Mouse (Mus musculus): Measurements from ENCODE around the gene Polr3e. TPM values are rescaled to one million over a fixed set of nuclear protein-coding genes. Genes with fewer than 3 reads are reported as not detected.
"Not testable (repeated sequence)": the region's sequence is repeated elsewhere in the genome, so short reads cannot be mapped to it uniquely, and the experiment has no call there.

The Polr3e gene
- polyA plus RNA-seq, 2 experiments from 2014 or later: 10.8 to 12.3 TPM

DNA sequence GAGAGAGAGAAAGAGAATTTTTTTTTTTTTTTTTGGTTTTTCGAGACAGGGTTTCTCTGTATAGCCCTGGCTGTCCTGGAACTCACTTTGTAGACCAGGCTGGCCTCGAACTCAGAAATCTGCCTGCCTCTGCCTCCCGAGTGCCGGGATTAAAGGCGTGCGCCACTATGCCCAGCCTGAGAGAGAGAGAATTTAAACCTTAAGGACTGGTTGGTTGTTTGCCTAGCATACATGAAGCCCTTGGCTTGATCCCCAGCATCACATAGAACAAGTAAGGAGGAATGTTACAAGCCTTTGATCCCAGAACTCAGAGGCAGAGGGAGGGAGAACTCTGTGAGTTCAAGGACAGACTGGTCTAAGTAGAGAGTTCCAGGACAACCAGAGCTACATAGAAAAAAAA, 6.3 kb upstream of the Polr3e start:
- not testable (repeated sequence) for ATAC-seq

DNA sequence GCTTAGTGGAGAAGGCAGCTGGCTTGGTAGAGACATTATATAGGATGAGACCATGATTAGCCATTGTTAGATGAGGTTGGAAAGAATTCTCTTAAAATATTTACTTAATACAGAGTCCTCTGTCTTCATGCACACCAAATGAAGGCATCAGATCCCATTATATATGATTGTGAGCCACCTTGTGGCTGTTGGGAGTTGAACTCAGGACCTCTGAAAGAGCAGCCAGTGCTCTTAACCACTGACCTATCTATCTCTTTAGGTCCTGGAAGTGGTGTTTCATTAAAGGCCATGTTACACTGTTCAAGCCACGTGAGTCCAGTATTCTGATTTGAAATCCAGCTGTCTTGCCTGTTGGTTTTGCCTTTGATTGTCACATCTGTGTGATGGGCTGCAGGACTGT, 4.2 kb upstream of the Polr3e start:
- no peak for ATAC-seq

DNA sequence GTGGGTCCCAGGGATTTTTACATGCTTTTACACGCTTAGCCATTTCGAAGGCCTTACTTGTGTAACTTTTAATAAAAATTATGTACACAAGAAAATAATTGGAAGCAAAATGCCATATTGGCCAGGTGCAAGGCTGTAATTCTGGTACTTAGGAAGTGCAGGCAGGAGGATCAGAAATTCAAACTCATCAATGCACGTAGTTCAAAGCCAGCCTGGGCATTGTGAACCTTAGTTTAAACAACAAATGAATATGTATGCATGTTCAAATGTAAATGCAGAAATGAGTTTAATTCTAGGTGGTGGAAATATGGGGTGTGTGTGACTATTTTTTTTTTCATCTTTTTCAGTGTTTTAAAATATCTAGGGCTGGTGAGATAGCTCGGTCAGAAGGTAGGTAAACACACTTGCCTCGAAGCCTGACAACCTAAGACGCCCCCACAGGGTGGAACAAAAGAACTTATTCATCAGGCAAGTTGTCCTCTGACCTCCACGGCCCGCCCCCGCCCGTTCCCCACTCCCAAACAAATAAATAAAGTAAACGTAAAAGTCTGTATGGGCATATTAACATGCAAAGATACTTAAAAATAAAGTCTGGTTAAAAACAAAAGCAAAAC, 1.2 kb upstream of the Polr3e start:
- no peak for ATAC-seq

DNA sequence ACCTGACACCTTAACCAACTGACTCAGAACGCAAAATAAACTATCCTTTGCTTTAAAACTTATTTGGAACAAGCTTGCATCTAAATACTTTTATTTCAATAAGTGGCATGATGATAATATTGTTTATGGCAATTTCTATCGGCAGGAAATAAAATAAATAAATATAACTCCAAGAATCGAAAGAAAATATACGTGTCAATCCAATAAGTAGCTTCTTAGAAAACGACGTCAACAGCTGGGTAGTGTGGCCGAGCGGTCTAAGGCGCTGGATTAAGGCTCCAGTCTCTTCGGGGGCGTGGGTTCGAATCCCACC, 309 bp upstream of the Polr3e start:
- ATAC-seq: no peak

DNA sequence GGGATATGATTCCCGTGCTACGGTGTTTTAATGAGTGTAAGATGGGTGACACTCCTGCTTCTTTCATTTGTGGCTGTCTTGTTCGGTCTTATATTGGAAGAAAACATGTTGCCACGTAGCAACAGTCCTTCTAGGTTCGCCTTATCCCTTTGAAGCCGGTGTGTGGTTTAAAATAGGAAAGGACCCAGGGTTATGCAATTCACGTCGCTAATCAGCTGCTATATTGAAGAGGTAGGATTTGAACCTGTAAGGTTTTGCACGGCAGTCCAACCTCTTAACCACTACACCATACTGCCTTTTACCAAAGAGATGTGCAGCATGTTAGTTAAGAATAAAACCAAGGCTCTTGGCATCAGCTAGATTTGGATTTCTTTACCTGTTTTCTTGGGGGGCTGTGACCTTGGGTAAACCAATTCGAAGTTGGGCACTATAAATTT, 1.0 kb downstream of the Polr3e start:
- ATAC-seq: peak; percentile 78

DNA sequence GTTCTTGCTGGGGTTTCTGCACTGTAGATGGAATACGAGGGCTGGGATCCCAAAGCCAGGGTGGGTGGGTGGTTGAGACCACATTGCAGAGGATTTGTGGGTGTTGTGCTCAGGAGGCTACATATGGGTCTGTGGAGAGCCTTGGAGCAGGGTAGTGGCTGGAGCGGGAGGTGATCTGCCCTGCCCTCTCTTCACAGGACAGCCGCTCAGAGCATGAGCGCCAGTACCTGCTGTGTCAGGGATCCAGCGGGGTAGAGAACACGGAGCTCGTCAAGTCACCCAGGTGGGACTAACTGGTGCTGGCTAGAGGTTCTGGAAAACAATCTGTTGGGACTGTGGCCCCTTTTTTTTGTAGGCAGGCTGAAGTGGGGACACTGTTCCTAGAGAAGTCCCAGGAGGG, 15.6 kb downstream of the Polr3e start:
- no peak for ATAC-seq

DNA sequence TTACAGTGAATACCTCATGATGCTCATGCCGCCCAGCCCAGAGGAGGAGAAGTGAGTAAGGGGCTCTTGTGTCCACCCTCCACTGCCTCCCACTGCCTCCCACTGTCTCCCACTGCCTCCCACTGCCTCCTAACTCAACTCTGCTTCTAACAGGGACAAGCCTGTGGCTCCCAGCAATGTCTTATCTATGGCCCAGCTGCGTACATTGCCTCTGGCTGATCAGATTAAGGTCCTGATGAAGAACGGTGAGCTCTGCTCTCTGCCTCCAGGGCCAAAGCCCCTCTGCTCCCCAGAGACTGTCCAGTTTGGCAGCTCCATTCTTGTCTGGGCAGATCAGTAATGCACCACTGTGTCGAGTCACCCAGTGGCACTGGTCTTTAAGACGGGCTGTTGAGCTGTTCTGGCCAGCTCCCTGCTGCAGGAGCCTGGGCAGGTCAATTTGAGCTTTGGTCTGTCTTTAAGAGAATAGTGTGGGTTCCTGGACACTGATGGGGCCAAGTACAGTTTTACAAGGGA, 16.2 kb downstream of the Polr3e start:
- no peak for ATAC-seq

DNA sequence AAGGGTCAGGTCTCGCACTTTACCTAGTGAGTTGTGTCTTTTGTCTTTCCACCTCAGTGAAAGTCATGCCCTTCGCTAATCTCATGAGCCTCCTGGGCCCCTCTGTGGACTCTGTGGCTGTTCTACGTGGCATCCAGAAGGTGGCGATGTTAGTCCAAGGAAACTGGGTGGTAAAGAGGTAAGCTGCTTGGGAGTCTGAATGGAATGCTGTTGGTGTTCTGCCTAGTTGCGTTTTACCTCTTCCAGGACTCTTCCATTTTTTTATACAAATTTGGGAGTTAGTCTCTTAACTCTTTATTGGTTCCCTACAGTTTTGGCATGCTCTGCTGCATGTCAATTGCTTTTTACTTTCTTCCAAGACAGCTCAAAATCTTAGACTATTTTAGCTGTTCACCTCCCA, 17.2 kb downstream of the Polr3e start:
- ATAC-seq: peak; percentile 85

DNA sequence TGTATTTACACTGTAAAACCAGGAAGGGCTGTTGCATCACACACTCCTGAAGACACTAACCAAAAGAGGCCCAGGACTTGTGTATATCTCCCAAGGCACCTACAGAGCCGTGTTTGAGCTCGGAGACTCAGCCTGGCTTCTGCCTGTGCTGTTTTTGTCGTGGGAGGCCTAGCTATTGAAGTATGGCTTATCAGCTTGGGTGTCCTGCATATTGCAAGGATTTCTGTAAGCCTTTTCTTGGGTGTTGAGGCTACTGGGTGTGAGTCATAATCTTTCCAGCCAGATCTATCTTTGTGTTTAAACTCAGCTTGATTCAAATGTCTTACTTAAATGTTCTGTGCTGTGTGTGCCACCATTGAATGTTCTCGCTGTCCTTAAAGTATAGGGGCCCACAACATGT, 19.0 kb downstream of the Polr3e start:
- no peak for ATAC-seq

DNA sequence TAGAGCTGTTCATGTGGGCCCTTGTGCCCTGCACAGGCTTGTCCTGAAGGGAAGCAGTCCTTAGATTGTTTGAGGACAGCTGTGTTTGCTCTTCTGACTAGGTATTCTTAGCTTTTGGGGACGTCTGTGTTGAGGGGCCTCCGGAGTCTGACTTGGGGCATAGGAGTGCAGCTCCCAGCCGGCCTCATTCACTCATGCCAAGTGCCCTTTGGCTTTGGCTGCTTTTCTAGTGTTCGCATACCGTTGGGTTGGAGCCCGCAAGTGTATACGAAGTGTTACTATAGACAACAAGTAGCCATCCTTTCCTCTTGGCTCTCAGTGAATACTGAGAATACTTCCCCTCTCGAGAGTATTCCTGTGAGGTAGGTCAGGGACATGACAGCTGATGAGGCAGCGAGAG, 20.7 kb downstream of the Polr3e start:
- no peak for ATAC-seq

DNA sequence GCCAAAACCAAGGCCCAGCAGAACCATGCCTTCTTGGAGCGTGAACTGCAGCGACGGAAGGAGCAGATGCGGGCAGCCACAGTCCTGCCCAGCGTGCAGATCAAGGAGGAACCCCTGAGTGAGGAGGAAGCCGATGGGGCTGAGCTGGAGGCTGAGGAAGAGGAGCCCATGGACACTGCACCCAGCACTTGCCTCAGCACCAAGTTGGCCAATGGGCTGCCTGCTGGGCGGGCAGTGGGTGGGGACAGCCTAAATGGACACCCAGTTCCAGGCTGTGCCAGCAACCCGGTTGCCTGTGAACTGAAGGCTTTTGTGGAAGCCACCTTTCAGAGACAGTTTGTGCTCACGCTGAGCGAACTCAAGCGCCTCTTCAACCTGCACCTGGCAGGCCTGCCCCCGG, 22.8 kb downstream of the Polr3e start:
- no peak for ATAC-seq

DNA sequence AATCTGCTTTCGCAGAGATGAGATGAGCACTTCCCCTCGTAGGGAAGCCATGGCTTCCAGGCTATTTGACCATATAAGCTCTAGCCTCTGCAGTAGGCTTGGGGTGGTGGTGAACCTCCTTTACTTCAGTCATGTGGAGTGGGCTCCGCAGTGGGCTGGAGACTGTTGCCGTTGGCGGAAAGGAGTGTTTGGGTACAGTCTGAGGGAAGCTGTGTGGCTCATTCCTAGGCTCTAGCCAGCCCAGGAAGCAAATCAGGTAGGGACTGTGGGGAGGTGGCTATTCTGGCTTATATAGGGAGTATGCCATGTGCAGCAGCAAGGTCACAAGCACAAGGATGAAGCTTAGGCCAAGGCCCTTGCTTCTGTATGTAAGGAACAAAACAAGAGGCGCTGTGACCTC, 23.7 kb downstream of the Polr3e start:
- ATAC-seq: no peak

DNA sequence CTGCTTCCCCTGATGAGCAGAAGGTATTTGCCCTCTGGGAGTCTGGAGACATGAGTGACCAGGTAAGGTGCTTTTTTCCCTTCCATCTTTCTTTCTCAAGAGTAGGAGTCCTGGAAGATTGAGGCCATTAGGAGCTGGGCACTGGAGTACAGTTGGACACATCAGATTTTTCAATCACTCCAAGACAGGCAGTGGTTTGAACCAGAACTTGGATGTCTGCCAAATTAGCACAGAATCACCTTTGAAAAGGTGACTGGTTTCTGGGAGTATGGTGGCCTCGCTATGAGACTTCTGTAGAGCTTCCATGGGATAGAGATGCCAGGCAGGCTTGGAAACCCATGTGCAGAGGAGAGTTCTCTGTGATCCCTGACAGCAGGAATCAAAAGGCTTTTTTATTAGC, 25.0 kb downstream of the Polr3e start:
- ATAC-seq: no peak

DNA sequence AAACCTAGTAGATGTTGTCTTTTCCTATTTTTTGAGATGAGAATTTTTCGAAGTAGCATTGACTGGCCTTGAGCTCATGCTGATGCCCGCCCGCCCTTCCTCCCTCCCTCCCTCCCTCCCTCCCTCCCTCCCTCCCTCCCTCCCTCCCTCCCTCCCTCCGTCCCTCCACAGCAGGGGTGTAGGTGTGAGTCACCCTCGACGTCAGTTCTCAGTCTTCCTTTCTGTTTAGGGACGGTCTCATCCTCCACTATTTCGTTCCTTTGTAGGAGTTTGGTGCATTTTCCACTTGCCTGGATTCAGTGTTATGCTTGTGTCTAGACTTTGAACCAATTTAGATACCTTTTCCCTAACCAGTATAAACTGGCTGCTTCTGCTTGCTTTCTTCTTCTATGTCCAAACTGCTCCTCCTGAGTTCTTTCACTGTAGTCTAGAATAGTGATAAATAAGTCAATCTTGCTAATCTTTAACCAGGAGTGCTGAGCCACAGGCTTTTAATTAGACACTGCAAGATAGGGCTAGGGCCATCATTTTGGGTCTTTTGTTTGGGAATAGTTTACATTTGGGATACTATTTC, 26.5 kb downstream of the Polr3e start:
- no peak for ATAC-seq

DNA sequence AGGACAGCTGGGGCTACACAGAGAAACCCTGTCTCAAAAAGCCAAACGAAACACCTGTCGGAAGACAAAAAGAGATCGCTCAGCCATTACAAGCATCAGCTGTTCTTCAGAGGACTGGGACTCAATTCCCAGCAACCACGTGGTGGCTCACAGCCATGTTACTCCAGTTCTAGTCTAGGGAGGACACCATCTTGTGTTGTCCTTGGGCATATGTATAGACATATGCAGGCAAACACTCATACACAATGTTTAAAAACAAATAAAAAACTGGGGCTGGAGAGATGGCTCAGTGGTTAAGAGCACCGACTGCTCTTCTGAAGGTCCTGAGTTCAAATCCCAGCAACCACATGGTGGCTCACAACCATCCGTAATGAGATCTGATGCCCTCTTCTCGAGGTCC, 36.0 kb downstream of the Polr3e start:
- ATAC-seq: not testable (repeated sequence)

DNA sequence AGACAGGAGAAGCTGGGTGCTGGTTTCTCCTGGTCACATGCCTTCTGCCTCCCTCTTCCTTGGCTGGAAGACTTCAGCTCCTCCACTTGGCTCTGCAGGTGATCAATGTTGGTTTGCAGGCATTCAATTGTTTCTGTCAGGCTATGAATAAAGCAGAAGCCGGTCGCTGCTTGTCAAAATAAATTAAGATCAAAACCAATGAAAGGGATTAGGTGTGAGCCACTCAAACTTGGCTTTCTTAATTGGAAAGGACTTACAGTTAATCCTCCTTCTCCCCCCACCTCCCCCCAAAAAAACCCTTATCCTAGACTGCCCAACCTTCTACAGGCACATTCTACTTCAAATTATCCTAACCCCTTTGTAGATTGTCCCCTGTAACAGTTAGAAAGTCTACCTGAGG, 42.6 kb downstream of the Polr3e start:
- ATAC-seq: no peak

DNA sequence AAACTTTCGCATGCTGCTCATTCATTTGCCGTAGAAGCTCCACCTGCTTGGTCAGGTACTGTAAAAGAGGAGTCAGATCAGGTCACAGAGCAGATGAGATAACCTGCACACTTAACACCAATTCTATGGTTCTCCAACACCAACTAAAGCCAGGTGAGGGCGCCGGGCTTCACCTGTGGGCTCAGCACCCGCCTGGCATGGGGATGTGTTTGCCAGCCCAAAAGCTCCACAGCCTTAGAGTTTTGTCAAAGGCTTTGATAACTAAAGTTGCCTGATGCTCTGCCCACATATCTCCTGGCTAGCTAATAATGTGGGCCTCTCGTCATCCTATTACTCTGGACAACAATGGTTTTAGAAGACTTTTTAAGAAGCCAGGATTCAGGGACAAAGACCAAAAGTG, 43.1 kb downstream of the Polr3e start:
- ATAC-seq: no peak

DNA sequence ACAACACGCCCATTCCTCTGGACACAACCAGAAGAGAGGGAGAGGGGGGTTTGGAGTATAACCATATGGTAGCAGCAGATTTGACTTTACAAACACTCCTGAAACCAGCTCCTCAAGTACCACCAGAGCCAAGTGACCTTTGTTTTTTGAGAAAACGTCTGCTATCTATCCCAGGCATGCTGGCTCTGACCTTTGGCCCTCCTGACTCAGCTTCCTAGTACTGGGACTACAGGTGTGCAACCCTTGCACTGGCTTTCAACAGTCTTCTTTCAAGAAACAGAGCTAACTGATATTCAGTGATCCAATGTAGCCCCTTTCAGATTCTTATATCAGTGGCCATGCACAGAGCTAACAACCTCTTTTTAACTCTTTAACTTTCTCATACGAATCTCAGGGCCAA, 44.3 kb downstream of the Polr3e start:
- ATAC-seq: no peak

DNA sequence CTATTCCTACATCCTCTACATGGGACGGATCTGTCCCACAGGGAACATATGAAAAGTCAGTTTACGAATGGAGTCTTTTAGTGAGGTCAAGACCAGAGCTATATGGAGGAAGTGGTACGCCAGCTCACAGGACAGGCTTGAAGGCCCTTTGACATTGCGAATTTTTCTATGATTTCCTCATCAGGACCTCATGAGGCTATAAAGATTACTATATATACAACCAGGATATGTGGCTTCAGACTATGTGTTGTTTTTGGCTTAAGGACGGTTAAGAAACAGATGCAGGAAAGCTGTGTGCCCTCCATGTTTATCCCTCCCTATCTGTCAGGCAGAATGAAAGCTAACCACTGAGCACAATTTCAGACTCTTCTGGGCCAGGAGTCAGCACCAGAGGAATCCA, 45.6 kb downstream of the Polr3e start:
- no peak for ATAC-seq

DNA sequence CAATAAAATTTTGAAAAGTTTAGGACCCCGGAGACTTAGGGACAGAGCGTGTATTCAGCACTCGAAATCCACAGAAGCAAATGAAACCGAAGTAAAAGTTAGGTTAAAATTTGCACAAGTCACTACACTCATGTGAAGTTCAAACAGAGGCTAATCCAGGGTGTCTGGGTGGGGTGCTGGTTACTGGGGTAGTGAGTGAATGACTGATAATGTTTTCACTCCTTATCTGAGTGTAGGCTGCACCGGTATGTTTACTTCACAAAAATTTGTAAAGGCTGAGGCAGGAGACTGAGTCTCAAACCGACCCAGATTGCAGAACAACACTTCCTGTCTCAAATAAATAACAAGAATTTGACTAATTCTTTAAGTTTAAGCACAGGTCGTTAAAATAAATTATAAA, 51.7 kb downstream of the Polr3e start:
- ATAC-seq: no peak

DNA sequence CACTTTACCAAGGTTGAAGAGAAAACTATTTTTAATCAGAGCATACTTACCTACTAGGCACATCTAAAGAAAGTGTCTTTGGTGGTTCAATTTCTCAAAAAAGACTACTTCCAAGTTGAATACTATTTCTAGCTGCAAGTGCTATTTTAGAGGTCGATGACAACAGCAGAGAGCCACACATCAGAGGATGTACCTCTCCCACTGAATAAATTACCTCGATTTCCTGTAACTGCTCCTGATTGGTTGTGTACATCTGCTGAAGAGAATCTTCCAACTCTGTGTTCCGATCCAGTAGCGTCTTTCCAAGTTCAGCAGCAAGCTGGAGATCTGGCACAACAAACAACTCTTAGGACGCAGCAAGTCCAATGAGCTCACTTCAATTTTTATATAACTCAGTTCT, 52.6 kb downstream of the Polr3e start:
- ATAC-seq: no peak

DNA sequence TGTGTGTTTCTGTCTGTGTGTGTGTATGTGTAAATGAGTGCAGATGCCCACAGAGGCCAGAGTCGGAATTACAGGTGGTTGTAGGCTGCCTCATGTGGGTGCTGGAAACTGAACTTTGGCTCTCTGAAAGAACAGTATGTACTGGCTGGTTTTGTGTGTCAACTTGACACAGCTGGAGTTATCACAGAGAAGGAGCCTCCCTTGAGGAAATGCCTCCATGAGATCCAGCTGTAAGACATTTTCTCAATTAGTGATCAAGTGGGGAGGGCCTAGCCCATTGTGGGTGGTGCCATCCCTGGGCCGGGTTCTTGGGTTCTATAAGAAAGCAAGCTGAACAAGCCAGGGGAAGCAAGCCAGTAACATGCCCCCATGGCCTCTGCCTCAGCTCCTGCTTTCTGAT, 54.9 kb downstream of the Polr3e start:
- not testable (repeated sequence) for ATAC-seq

DNA sequence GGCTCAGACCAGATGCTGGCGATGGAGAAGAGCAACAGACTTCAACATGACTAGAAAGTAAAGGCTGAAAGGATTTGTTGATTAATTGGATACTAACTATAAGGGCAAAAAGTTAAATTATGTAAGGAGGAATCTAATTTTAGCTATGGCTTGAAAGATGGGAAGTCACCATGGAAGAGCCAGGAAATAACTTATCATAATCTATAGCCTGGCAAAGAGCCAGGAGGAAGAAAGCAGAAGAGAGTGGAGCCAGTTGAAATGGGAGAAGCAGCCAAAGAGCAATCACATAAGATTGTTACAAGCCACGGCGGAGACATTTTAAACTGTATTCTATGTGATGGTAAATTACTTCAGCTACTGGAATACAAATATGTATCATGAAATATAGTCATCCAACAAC, 56.5 kb downstream of the Polr3e start:
- ATAC-seq: no peak

DNA sequence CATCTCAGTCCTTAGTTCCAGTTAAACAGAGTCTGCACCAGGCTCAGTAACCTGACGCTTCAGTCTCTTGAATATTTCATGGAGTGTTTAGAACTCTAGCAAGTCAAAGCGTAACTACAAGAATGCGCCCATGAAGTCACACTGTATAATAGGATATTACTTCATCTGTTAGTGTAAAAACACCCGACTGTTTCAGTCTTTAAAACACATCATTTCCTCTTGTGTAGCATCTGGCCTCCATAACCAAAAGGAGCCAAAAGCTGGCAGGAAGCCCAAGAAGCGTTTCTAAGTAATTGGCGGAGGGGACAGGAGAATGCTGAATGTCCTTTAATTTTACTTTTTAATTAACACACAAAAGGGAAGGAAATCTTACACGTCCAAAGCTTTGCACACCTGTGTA, 59.5 kb downstream of the Polr3e start:
- no peak for ATAC-seq

DNA sequence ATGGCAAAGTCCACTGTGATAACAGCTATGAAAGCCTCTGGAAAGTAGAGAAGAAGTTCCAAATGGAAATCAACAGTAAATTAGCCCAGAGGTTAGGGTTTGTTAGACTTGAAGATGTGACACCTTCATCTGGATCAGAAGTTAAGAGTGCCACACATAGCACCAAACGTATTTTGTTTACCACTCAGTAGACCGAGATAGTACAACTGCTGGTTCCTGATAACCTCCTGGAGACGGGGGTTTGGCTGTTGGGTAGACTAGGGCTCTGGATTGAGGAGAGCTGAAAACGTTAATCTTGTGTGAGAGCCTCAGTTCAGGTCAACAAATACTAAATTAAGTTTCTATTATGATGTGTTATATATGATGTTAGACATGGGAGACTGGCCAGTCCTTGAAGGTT, 62.5 kb downstream of the Polr3e start:
- no peak for ATAC-seq

Data from activated CD4-positive, CD25-positive, alpha-beta regulatory T cell, adult 4 months (primary cell).